Mouse (Mus musculus) MEL-GATA-1-ER (cell line): Measurements from ENCODE around the gene Ggn.
"Not testable (repeated sequence)": the region's sequence is repeated elsewhere in the genome, so short reads cannot be mapped to it uniquely, and the experiment has no call there.

Experiments
- DNase-seq: peaks from one replicate; pipeline ENCODE4 v3.0.0-alpha.2; 2012; ENCODE audit warnings: low read depth; ENCODE audit errors: extremely low read depth

Gene Ggn

DNA sequence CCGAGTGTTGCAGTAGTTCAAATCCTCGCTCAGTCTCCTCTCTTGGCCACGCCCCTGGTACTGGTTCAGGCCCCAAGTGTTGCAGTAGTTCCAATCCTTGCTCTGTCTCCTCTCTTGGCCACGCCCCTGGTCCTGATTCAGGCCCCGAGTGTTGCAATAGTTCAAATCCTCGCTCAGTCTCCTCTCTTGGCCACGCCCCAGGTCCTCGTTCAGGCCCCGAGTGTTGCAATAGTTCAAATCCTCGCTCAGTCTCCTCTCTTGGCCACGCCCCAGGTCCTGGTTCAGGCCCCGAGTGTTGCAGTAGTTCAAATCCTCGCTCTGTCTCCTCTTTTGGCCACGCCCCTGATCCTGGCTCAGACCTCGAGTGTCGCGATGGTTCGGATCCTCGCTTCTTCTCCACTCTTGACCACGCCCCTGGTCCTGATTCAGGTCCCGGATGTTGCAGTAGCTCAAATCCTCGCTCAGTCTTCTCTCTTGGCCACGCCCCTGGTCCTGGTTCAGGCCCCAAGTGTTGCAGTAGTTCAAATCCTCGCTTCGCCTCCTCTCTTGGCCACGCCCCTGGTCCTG, 42.3 kb downstream of the Ggn start:
- peak; percentile 91 for DNase-seq

DNA sequence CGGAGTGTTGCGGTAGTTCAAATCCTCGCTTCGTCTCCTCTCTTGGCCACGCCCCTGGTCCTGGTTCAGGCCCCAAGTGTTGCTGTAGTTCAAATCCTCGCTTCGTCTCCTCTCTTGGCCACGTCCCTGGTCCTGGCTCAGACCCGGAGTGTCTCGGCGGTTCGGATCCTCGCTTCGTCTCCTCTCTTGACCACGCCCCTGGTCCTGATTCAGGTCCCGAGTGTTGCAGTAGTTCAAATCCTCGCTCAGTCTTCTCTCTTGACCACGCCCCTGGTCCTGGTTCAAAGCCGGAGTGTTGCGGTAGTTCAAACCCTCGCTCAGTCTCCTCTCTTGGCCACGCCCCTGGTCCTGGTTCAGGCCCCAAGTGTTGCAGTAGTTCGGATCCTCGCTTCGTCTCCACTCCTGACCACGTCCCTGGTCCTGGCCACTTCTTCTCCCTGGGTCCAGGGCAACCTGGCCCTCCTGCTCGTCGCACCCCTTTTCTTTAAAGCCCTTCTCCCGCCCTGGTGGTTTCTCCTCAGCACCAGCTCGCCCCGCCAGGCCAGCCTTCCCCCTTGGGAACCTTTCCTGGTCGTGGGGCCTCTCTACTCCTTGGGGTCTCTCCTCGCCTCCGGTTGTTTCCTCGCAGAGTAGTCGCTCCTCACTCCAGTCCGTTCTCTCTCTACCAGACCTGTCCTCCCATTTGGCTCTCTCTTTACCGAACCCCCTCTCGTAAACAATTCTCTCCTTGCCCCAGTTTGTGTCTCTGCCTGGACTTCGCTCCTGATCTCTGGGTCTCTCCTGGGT, 43.0 kb downstream of the Ggn start:
- DNase-seq, result not testable (repeated sequence)

DNA sequence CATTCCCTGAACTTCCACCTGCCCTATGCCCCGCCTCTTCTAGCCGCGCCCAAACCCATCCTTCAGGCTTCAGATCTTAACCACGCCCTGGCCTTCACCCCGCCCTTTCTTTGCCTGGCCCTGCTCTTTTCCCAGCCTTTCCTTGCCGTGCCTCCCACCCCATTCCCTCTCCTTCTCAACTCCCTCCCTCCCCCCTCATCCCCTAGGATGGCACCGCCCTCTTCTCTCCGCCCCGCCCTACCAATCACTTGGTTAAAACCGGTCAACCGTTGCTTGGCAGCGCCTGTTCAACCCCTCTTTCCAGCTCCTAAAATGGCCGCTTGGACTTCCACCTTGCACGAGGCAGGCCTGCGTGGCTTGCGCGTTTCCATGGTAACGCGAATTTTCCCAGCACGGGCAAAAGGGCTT, 43.7 kb downstream of the Ggn start, which contains the start of gene Catsperg1:
Gene Catsperg1, minus strand, starts transcription at position 361 of the 408 bp plus-strand sequence.
- DNase-seq, result no peak

DNA sequence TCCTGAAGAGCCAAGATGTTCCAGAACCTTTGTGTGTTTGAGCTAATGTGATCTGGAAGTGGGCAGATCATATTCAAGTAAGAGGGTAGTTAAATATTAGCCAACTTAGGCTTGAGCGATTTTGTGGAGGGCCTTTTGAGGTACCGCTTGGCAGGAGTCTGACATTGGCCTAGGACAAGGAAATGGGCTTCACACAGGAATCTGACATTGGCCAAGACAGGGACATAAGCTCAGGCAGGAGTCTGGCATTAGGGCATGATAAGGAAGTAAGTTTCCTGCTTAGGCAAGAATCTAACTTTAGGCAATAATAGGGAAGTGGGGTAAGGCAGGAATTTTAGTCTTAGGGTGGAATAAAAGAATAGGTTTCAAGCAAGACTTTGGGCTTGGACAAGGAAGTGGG, 44.2 kb downstream of the Ggn start:
- DNase-seq, result no peak

DNA sequence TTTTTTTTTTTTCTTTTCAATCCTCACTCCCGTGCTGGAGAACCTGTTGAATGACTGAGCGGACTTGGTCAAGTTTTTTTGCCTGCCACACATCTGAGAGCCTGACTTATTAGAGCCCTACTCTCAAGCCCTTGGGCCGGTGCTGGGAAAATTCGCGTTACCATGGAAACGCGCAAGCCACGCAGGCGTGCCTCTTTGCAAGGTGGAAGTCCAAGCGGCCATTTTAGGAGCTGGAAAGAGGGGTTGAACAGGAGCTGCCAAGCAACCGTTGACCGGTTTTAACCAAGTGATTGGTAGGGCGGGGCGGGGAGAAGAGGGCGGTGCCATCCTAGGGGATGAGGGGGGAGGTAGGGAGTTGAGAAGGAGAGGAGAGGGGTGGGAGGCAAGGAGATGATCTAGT, 44.8 kb downstream of the Ggn start:
- no peak for DNase-seq
